Mouse (Mus musculus) stomach, embryonic 15.5 days (tissue): Measurements from ENCODE around the gene Gm5617. TPM values are rescaled to one million over a fixed set of nuclear protein-coding genes. Genes with fewer than 3 reads are reported as not detected.
"Not testable (repeated sequence)": the region's sequence is repeated elsewhere in the genome, so short reads cannot be mapped to it uniquely, and the experiment has no call there.

Experiments
- ATAC-seq: fragments of 200-750 bp; cut with Nextera tagmentation; 2 replicates; pipeline ENCODE4 v1.8.0; 2017; ENCODE audit warnings: low read depth, moderate number of reproducible peaks, moderate TSS enrichment; ENCODE audit not compliant: insufficient read depth, low FRiP score
- H3K27ac ChIP-seq: fragments of 300-500 bp; sonication (generic); 2 replicates; pipeline ENCODE4 v1.5.1; 2015; ENCODE audit warnings: mild to moderate bottlenecking, inconsistent platforms
- H3K27me3 ChIP-seq: fragments of 300-500 bp; sonication (generic); replicated peaks from 2 replicates; pipeline ENCODE4 v1.6.1; 2015; ENCODE audit warnings: inconsistent platforms
- H3K36me3 ChIP-seq: fragments of 300-500 bp; sonication (generic); 2 replicates; pipeline ENCODE4 v1.6.1; 2015; ENCODE audit warnings: inconsistent platforms
- H3K4me1 ChIP-seq: fragments of 300-500 bp; sonication (generic); 2 replicates; pipeline ENCODE4 v1.6.1; 2015; ENCODE audit warnings: inconsistent platforms
- H3K4me2 ChIP-seq: fragments of 300-500 bp; sonication (generic); 2 replicates; pipeline ENCODE4 v1.6.1; 2015; ENCODE audit warnings: mild to moderate bottlenecking, inconsistent platforms
- H3K4me3 ChIP-seq: fragments of 300-500 bp; sonication (generic); replicated peaks from 2 replicates; pipeline ENCODE4 v1.5.1; 2015; ENCODE audit warnings: inconsistent platforms
- H3K9ac ChIP-seq: fragments of 300-500 bp; sonication (generic); 2 replicates; pipeline ENCODE4 v1.6.1; 2015; ENCODE audit warnings: inconsistent platforms
- H3K9me3 ChIP-seq: fragments of 300-500 bp; sonication (generic); 2 replicates; pipeline ENCODE4 v1.6.1; 2016; ENCODE audit warnings: inconsistent platforms
- WGBS: fragments of 180-500 bp; shearing (Covaris S2); methylation state at CpG from one replicate; pipeline ENCODE4 v1.1.7; 2015; 5-methylcytosine and 5-hydroxymethylcytosine counted together
- polyA plus RNA-seq: library from polyadenylated mRNA; unstranded; fragments of >200 nt; fragmentation: Nextera tagmentation; extraction: Ambion mirVana; gene quantifications from 2 replicates; pipeline ENCODE4 v1.2.1, GENCODE M21; 2015

Gene Gm5617
- polyA plus RNA-seq, 1 experiment from 2014 or later: 30.8 TPM

GRCm38 (mm10) chr9:48504741-48505365 is 9.6 kb downstream of the Gm5617 start:
- no peaks in the 10 kb centered on the region for H3K4me1 ChIP-seq

DNA sequence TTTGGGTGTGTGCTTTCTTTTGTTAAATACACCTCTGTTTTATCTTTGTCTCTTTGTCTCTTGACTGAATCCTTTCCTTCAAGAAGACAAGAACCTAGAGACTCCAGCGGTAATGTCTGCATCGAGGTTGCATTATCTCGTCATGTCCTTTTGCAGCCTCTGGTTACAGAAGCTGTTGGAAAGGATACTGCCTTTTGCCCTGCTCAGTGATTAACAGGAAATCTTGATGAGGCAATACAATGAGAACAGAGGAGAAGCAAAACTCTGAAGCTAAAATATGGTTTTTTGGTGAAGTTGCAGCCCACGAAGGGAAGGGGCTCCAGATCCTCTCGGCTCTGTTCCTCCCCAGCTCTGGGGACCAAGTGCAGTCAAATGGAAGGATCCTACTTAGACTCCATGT is 14.9 kb downstream of the Gm5617 start:
- no peak overlapping the region for H3K9ac ChIP-seq
- H3K27me3 ChIP-seq: no peaks in the 10 kb centered on the region
- H3K36me3 ChIP-seq: no peaks in the 10 kb centered on the region
- no peaks in the 10 kb centered on the region for H3K4me1 ChIP-seq
- 83% methylated on average over 5 of the region's 5 CpGs for WGBS
- no peak for ATAC-seq
- H3K4me2 ChIP-seq: no peak overlapping the region
- H3K9me3 ChIP-seq: no peaks in the 10 kb centered on the region
- H3K27ac ChIP-seq: no peak overlapping the region
- no peak overlapping the region for H3K4me3 ChIP-seq

More at GRCm38 (mm10) chr9:48504741-48505365, 9.6 kb downstream of the Gm5617 start:
- no peak for ATAC-seq
- H3K4me2 ChIP-seq: no peak overlapping the region
- 63% methylated on average over 8 of the region's 8 CpGs for WGBS
- H3K4me3 ChIP-seq: no peak overlapping the region
- no peaks in the 10 kb centered on the region for H3K27me3 ChIP-seq
- H3K9me3 ChIP-seq: no peaks in the 10 kb centered on the region
- no peak overlapping the region for H3K27ac ChIP-seq
- H3K9ac ChIP-seq: no peak overlapping the region
- H3K36me3 ChIP-seq: no peaks in the 10 kb centered on the region

- no peaks in the 10 kb centered on the region for H3K9me3 ChIP-seq
- H3K9ac ChIP-seq: no peak overlapping the region
- no peak for ATAC-seq
- H3K4me3 ChIP-seq: no peak overlapping the region
- no peak overlapping the region for H3K27ac ChIP-seq
- H3K4me1 ChIP-seq: no peaks in the 10 kb centered on the region
- WGBS: 33% methylated on average over 1 of the region's 1 CpGs
- H3K27me3 ChIP-seq: no peaks in the 10 kb centered on the region
- H3K4me2 ChIP-seq: no peak overlapping the region
- no peaks in the 10 kb centered on the region for H3K36me3 ChIP-seq
Observed at GRCm38 (mm10) chr9:48515332-48515731, 20.1 kb downstream of the Gm5617 start.

GRCm38 (mm10) chr9:48516615-48517371 is 21.6 kb downstream of the Gm5617 start:
- 87% methylated on average over 11 of the region's 11 CpGs for WGBS
- no peak for ATAC-seq
- Histone ChIP-seq H3K27ac (no peak overlapping the region), H3K36me3 (no peaks in the 10 kb centered on the region), H3K4me1 (no peaks in the 10 kb centered on the region), H3K4me2 (no peak overlapping the region), H3K9ac (no peak overlapping the region), H3K4me3 (no peak overlapping the region), H3K27me3 (no peaks in the 10 kb centered on the region), H3K9me3 (no peaks in the 10 kb centered on the region)

DNA sequence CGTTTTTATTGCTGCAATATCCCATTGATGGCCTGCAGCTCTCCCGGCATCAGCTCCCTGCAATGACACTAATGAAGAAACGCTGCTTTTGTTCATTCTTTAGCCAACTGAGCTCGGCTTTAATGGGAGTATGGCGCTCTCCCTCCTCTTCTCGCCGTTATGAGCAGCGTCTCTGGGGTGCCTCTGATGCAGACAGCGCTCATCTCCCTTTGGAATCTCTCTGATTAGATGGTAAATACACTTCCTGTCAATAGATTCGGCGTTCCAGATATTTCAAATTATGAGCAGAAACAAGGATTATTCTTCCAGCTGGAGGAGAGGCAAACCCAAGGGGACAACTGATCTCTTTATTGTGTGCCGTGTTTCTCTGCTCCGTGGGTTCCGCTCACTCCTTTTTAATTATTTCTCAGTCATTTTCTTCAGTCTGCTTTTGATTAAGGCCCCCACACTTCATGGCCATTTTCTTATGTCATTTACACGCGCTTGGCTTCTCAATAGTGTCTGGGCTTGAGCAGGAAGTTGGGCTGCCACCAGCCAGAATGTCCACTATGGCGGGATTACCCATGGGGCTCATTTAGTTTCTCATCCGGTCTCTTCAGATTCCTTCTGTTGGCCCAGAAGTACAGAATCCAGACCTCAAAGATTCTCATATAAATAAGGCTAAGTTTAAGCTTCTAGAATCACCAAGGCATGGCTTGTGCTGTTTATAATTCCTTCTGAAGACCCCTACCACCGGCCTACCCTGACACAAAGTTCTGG is 22.3 kb downstream of the Gm5617 start:
- no peaks in the 10 kb centered on the region for H3K9me3 ChIP-seq
- no peak overlapping the region for H3K9ac ChIP-seq
- no peaks in the 10 kb centered on the region for H3K27me3 ChIP-seq
- no peak overlapping the region for H3K4me2 ChIP-seq
- H3K4me3 ChIP-seq: no peak overlapping the region
- 77% methylated on average over 19 of the region's 19 CpGs for WGBS
- no peaks in the 10 kb centered on the region for H3K36me3 ChIP-seq
- H3K27ac ChIP-seq: no peak overlapping the region
- no peaks in the 10 kb centered on the region for H3K4me1 ChIP-seq
- no peak for ATAC-seq

DNA sequence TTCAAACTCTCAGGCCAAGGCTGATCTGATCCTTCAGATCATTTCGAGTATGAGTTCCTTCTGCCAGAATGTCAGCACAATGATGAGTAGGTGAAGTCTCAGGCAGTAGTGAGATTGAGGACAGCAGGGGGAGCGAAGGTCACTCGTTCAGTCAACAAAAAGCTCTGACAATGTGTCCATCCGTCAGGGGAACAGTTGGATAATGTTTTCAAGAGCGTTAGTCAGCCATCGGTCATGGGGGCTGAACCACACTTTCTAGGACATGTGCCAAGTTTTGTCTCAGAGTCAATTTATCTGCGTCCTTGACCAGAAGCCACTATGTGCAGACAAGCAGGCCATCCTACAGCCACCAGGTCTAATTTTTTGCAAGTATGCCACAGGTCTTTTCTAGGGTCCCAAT is 25.2 kb downstream of the Gm5617 start:
- H3K4me3 ChIP-seq, ATAC-seq, H3K9ac ChIP-seq, H3K27ac ChIP-seq, H3K4me2 ChIP-seq, H3K9me3 ChIP-seq, H3K36me3 ChIP-seq, H3K4me1 ChIP-seq, H3K27me3 ChIP-seq: not testable (repeated sequence)
- 30% methylated on average over 5 of the region's 7 CpGs for WGBS

- Histone ChIP-seq H3K27ac (no peak overlapping the region), H3K4me3 (no peak overlapping the region), H3K27me3 (no peaks in the 10 kb centered on the region), H3K36me3 (no peaks in the 10 kb centered on the region), H3K9ac (no peak overlapping the region), H3K9me3 (no peaks in the 10 kb centered on the region), H3K4me2 (no peak overlapping the region), H3K4me1 (no peaks in the 10 kb centered on the region)
- 11% methylated on average over 1 of the region's 1 CpGs for WGBS
- no peak for ATAC-seq
Observed at GRCm38 (mm10) chr9:48525566-48525965, 30.3 kb downstream of the Gm5617 start.

DNA sequence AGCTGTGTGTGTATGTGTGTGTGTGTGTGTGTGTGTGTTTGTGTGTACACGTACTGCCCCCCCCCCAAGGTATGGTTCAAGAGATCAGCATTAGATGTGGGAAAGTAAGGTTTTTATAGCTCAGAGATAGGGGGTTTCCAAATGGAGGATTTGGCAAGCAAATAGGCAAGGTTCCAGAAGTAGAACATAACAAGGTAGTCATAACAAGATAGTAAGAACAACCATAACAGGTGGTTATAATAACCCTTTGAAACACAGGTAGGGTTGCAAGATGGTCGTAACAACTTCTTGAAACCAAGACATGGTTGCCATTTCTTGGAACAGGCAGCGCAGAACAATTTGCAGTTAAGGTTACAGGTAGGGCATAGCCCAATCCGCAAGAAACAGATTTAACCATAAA is 31.3 kb downstream of the Gm5617 start:
- H3K27ac ChIP-seq: no peak overlapping the region
- no peak for ATAC-seq
- no peaks in the 10 kb centered on the region for H3K9me3 ChIP-seq
- H3K9ac ChIP-seq: no peak overlapping the region
- 89% methylated on average over 4 of the region's 4 CpGs for WGBS
- no peaks in the 10 kb centered on the region for H3K36me3 ChIP-seq
- H3K4me1 ChIP-seq: no peaks in the 10 kb centered on the region
- no peak overlapping the region for H3K4me3 ChIP-seq
- no peaks in the 10 kb centered on the region for H3K27me3 ChIP-seq
- H3K4me2 ChIP-seq: no peak overlapping the region

GRCm38 (mm10) chr9:48531294-48531693 is 36.1 kb downstream of the Gm5617 start:
- Histone ChIP-seq H3K27me3 (no peaks in the 10 kb centered on the region), H3K9ac (no peak overlapping the region), H3K4me3 (no peak overlapping the region), H3K9me3 (no peaks in the 10 kb centered on the region), H3K36me3 (no peaks in the 10 kb centered on the region), H3K27ac (no peak overlapping the region), H3K4me1 (no peaks in the 10 kb centered on the region), H3K4me2 (no peak overlapping the region)
- 81% methylated on average over 4 of the region's 4 CpGs for WGBS
- ATAC-seq: no peak

DNA sequence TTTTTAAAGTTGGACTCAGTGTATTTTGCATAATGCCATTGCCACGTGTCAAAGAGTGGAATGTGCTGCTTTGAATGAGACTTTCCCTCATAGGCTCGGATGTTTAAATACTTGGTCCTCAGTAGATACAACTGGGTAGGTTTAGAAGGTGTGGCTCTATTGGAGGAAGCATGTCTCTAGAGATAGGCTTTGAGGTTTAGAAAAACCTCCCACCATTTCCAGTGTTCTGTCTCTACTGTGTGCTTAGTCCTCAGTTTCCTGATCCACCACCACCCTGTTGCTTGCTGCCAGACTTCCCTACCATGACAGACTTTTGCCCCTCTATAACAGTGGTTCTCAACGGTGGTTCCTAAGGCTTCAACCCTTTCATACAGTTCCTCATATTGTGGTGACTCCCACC is 37.0 kb downstream of the Gm5617 start:
- no peak overlapping the region for H3K27ac ChIP-seq
- H3K27me3 ChIP-seq: no peaks in the 10 kb centered on the region
- H3K4me2 ChIP-seq: no peak overlapping the region
- WGBS: 59% methylated on average over 3 of the region's 3 CpGs
- ATAC-seq: no peak
- no peak overlapping the region for H3K4me3 ChIP-seq
- H3K36me3 ChIP-seq: no peaks in the 10 kb centered on the region
- H3K9me3 ChIP-seq: no peaks in the 10 kb centered on the region
- H3K9ac ChIP-seq: no peak overlapping the region
- no peaks in the 10 kb centered on the region for H3K4me1 ChIP-seq

GRCm38 (mm10) chr9:48532730-48533129 is 37.5 kb downstream of the Gm5617 start:
- Histone ChIP-seq H3K4me1 (no peaks in the 10 kb centered on the region), H3K27me3 (no peaks in the 10 kb centered on the region), H3K4me3 (no peak overlapping the region), H3K36me3 (no peaks in the 10 kb centered on the region), H3K4me2 (no peak overlapping the region), H3K9ac (no peak overlapping the region), H3K27ac (no peak overlapping the region), H3K9me3 (no peaks in the 10 kb centered on the region)
- WGBS: 89% methylated on average over 2 of the region's 2 CpGs
- ATAC-seq: no peak

DNA sequence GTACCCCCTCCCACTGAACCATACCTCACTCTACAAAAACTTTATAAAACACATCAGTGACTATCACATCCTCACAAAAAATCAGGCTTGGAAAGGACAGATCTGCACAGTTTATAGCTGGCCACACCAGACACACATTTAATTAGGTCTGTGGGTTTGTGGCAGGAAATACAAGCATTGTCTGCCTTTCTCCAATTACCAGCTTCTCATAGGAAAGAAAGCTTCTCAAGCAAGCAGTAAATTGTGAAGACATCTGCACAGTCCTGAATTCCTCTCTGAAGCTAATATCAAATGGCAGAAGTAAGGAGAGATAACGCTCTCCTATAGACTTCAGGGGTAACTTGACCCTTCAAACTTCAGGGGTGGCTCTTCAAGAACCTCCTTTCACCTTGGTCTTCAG is 41.2 kb downstream of the Gm5617 start:
- 65% methylated on average over 1 of the region's 1 CpGs for WGBS
- no peaks in the 10 kb centered on the region for H3K36me3 ChIP-seq
- no peak for ATAC-seq
- H3K27me3 ChIP-seq: no peaks in the 10 kb centered on the region
- no peak overlapping the region for H3K27ac ChIP-seq
- H3K4me2 ChIP-seq: no peak overlapping the region
- no peaks in the 10 kb centered on the region for H3K4me1 ChIP-seq
- no peaks in the 10 kb centered on the region for H3K9me3 ChIP-seq
- no peak overlapping the region for H3K9ac ChIP-seq
- no peak overlapping the region for H3K4me3 ChIP-seq
